15 mouse cellular contexts compared by ENCODE assay signal in genomic region chr7:19764581-19764980, GRCm38 (mm10). TPM values are rescaled to one million over a fixed set of nuclear protein-coding genes. Genes with fewer than 3 reads are reported as not detected.
"Had no signal": no experiment of that assay in that cellular context is flagged by ENCODE, and none has a peak within 500 bp of the region (broad histone marks: within the 10 kb centered on the region; RNA-seq: fewer than 3 reads in every experiment).

No protein-coding gene starts in this region.

- H3K36me3 ChIP-seq: midbrain, embryonic 12.5 days; neural tube, embryonic 12.5 days had no signal

- H3K4me2 ChIP-seq: lung, embryonic 14.5 days; midbrain, embryonic 12.5 days; neural tube, embryonic 12.5 days; stomach, embryonic 15.5 days had no signal

- H3K4me3 ChIP-seq: midbrain, embryonic 10.5 days; midbrain, embryonic 12.5 days; myocyte; neural tube, embryonic 12.5 days; stomach, embryonic 15.5 days had no signal

- H3K27ac ChIP-seq: midbrain, embryonic 10.5 days; midbrain, embryonic 12.5 days; neural tube, embryonic 12.5 days; stomach, embryonic 15.5 days; stomach, postnatal 0 days had no signal

- H3K27me3 ChIP-seq: stomach, embryonic 15.5 days had no signal

- H3K9me3 ChIP-seq: midbrain, embryonic 12.5 days; neural tube, embryonic 12.5 days; stomach, embryonic 15.5 days had no signal

- ATAC-seq: midbrain, embryonic 16.5 days had no signal

- H3K9ac ChIP-seq: lung, embryonic 14.5 days; midbrain, embryonic 12.5 days; neural tube, embryonic 12.5 days; stomach, embryonic 15.5 days had no signal

- DNase-seq: lung, embryonic 14.5 days; lung, postnatal 4 days; midbrain, embryonic 14.5 days; right cerebral cortex, postnatal 14 days; thymus, adult 2 months; thymus, postnatal 25 days; thymus, postnatal 4 days had no signal

RNA-seq across cellular contexts. Expression of gene Cblc, which starts 32.0 kb away (rescaled TPM):
- polyA plus RNA-seq: midbrain, embryonic 14.5 days; testis, adult 2 months had no signal
